Mouse (Mus musculus) cerebellum, adult 2 months (tissue): Measurements from ENCODE around the gene Psat1.

ENCODE experiments used
- CTCF ChIP-seq: fragments of 200-500 bp; IDR thresholded peaks from 2 replicates; pipeline ENCODE4 v1.5.1; 2011; ENCODE audit warnings: low read depth, mild to moderate bottlenecking, control low read depth, low read length, moderate library complexity, borderline replicate concordance; ENCODE audit not compliant: insufficient read depth
- POLR2A ChIP-seq: fragments of 200-500 bp; IDR thresholded peaks from 2 replicates; pipeline ENCODE4 v1.6.1; 2011; ENCODE audit warnings: low read length, control low read depth, borderline replicate concordance; ENCODE audit not compliant: insufficient read depth

DNA sequence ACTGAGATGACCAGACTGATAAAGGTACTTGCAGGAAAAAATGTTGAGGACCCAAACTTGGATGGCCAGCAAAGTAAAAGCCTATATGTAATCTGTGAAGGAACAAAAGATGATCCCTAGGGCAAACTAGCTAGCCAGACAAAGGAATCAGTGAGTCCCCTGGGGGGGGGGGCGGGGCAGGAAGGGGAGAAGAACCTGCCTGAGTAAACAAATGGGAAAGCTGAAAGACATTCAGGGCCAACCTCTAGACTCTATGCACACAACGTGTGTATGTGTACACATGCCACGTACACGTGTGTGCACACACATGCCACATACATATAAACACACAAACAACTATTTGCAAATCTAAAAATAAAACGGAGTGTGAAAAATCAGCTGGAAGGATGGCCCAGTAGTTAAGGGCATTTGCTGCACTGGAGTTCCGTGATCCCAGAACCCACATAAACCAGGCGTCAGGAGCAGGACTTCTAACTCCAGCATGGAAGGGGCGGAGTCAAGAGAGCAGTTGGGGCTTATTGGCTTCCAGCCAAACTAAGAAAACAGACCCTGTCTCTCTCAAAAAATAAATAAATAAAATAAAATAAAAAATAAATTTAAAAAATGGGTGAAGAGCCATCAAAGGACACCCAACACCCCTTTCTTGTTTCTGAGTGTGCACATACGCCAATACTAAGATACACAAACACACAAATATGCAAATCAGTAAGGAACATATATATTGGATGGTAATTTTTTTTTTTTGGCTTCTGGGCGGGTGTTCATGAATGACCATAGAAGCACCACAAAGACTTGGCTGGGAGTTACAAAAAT is 36.0 kb upstream of the Psat1 start:
- TF ChIP-seq POLR2A (no peak), CTCF (no peak)
